Mouse (Mus musculus): Measurements from ENCODE around the gene Gm12794. TPM values are rescaled to one million over a fixed set of nuclear protein-coding genes. Genes with fewer than 3 reads are reported as not detected.

Gene Gm12794
- total RNA-seq, 1 experiment = 18.5 TPM

Other genes starting within 250 kb of the Gm12794 start
- gene Lepr, start 223.0 kb upstream of the Gm12794 start, total RNA-seq (2012; rRNA removed) = 0.69 and 1.3 TPM in 2 replicates
- gene B020004J07Rik, start 96.4 kb upstream of the Gm12794 start, total RNA-seq (2012; rRNA removed) = 0.58 and 1.5 TPM in 2 replicates
- gene C130073F10Rik, start 46.6 kb upstream of the Gm12794 start, total RNA-seq (2012; rRNA removed) = 4.2 and 8.8 TPM in 2 replicates
- gene Gm12800, start 31.3 kb upstream of the Gm12794 start, total RNA-seq (2012; rRNA removed) = 10.6 and 11.2 TPM in 2 replicates
- gene Gm12790, start 40.6 kb downstream of the Gm12794 start, total RNA-seq (2012; rRNA removed) = 0.32 and 1.6 TPM in 2 replicates
- gene Gm12789, start 46.2 kb downstream of the Gm12794 start, total RNA-seq (2012; rRNA removed) = not detected in 2 replicates
- gene Pde4b, start 147.1 kb downstream of the Gm12794 start, total RNA-seq (2012; rRNA removed) = 0.32 and 1.4 TPM in 2 replicates

Data from ES-E14 (cell line).